Mouse (Mus musculus): ENCODE results near the gene Barx2. TPM values are rescaled to one million over a fixed set of nuclear protein-coding genes. Genes with fewer than 3 reads are reported as not detected.

Barx2 gene
- polyA plus RNA-seq, 1 experiment from 2014 or later, result not detected

- no peaks in the 10 kb centered on the region for H3K27me3 ChIP-seq (ENCODE audit: control insufficient read depth, insufficient read depth, low read length)
Measured at GRCm38 (mm10) chr9:31851710-31852109, 61.6 kb downstream of the Barx2 start.

GRCm38 (mm10) chr9:31850706-31851105, 62.6 kb downstream of the Barx2 start:
- Histone ChIP-seq H3K36me3 (ENCODE audit: control insufficient read depth, insufficient read depth, low read length) (no peaks in the 10 kb centered on the region), H3K4me2 (no peak overlapping the region), H3K9me3 (ENCODE audit: control insufficient read depth, low read length) (no peaks in the 10 kb centered on the region), H3K4me1 (ENCODE audit: control insufficient read depth, insufficient read depth, low read length) (no peaks in the 10 kb centered on the region), H3K9ac (ENCODE audit: low read length) (no peak overlapping the region), H3K27me3 (ENCODE audit: control insufficient read depth, insufficient read depth, low read length) (no peaks in the 10 kb centered on the region), H3K4me3 (ENCODE audit: low read depth, low read length) (no peak overlapping the region), H3K27ac (ENCODE audit: low read depth, low read length) (no peak overlapping the region)
- DNase-seq (ENCODE audit: low spot score, missing footprints), result no peak
- WGBS, result 90% methylated on average over 4 of the region's 4 CpGs
- no peak for ATAC-seq (ENCODE audit: low FRiP score)

More at GRCm38 (mm10) chr9:31851710-31852109, 61.6 kb downstream of the Barx2 start:
- Histone ChIP-seq H3K4me1 (ENCODE audit: control insufficient read depth, insufficient read depth, low read length) (no peaks in the 10 kb centered on the region), H3K4me2 (no peak overlapping the region), H3K9ac (ENCODE audit: low read length) (no peak overlapping the region), H3K4me3 (ENCODE audit: low read depth, low read length) (no peak overlapping the region), H3K36me3 (ENCODE audit: control insufficient read depth, insufficient read depth, low read length) (no peaks in the 10 kb centered on the region), H3K9me3 (ENCODE audit: control insufficient read depth, low read length) (no peaks in the 10 kb centered on the region), H3K27ac (ENCODE audit: low read depth, low read length) (no peak overlapping the region)
- no peak for ATAC-seq (ENCODE audit: low FRiP score)
- WGBS, result 82% methylated on average over 8 of the region's 8 CpGs
- DNase-seq (ENCODE audit: low spot score, missing footprints), result no peak

- 85% methylated on average over 7 of the region's 7 CpGs for WGBS
- no peak for DNase-seq (ENCODE audit: low spot score, missing footprints)
- Histone ChIP-seq H3K4me1 (ENCODE audit: control insufficient read depth, insufficient read depth, low read length) (no peaks in the 10 kb centered on the region), H3K27ac (ENCODE audit: low read depth, low read length) (no peak overlapping the region), H3K36me3 (ENCODE audit: control insufficient read depth, insufficient read depth, low read length) (no peaks in the 10 kb centered on the region), H3K4me2 (no peak overlapping the region), H3K9me3 (ENCODE audit: control insufficient read depth, low read length) (no peaks in the 10 kb centered on the region), H3K4me3 (ENCODE audit: low read depth, low read length) (no peak overlapping the region), H3K9ac (ENCODE audit: low read length) (no peak overlapping the region), H3K27me3 (ENCODE audit: control insufficient read depth, insufficient read depth, low read length) (no peaks in the 10 kb centered on the region)
- no peak for ATAC-seq (ENCODE audit: low FRiP score)
Measured at GRCm38 (mm10) chr9:31849387-31849786, 63.9 kb downstream of the Barx2 start.

GRCm38 (mm10) chr9:31844614-31845013, 68.6 kb downstream of the Barx2 start:
- ATAC-seq (ENCODE audit: low FRiP score), result no peak
- H3K27me3 ChIP-seq (ENCODE audit: control insufficient read depth, insufficient read depth, low read length), result no peaks in the 10 kb centered on the region
- no peak overlapping the region for H3K27ac ChIP-seq (ENCODE audit: low read depth, low read length)
- no peak overlapping the region for H3K9ac ChIP-seq (ENCODE audit: low read length)
- no peak overlapping the region for H3K4me3 ChIP-seq (ENCODE audit: low read depth, low read length)
- 70% methylated on average over 5 of the region's 5 CpGs for WGBS
- no peak overlapping the region for H3K4me2 ChIP-seq
- no peaks in the 10 kb centered on the region for H3K36me3 ChIP-seq (ENCODE audit: control insufficient read depth, insufficient read depth, low read length)
- no peaks in the 10 kb centered on the region for H3K4me1 ChIP-seq (ENCODE audit: control insufficient read depth, insufficient read depth, low read length)
- DNase-seq (ENCODE audit: low spot score, missing footprints), result no peak
- no peaks in the 10 kb centered on the region for H3K9me3 ChIP-seq (ENCODE audit: control insufficient read depth, low read length)

- Histone ChIP-seq H3K9me3 (ENCODE audit: control insufficient read depth, low read length) (no peaks in the 10 kb centered on the region), H3K4me2 (no peak overlapping the region), H3K4me1 (ENCODE audit: control insufficient read depth, insufficient read depth, low read length) (no peaks in the 10 kb centered on the region), H3K4me3 (ENCODE audit: low read depth, low read length) (no peak overlapping the region), H3K27ac (ENCODE audit: low read depth, low read length) (no peak overlapping the region), H3K36me3 (ENCODE audit: control insufficient read depth, insufficient read depth, low read length) (no peaks in the 10 kb centered on the region), H3K9ac (ENCODE audit: low read length) (no peak overlapping the region), H3K27me3 (ENCODE audit: control insufficient read depth, insufficient read depth, low read length) (no peaks in the 10 kb centered on the region)
- ATAC-seq (ENCODE audit: low FRiP score), result no peak
- no peak for DNase-seq (ENCODE audit: low spot score, missing footprints)
- 69% methylated on average over 10 of the region's 10 CpGs for WGBS
Measured at GRCm38 (mm10) chr9:31841108-31841815, 72.0 kb downstream of the Barx2 start.

GRCm38 (mm10) chr9:31840571-31840970, 72.7 kb downstream of the Barx2 start:
- Histone ChIP-seq H3K4me1 (ENCODE audit: control insufficient read depth, insufficient read depth, low read length) (no peaks in the 10 kb centered on the region), H3K9ac (ENCODE audit: low read length) (no peak overlapping the region), H3K27me3 (ENCODE audit: control insufficient read depth, insufficient read depth, low read length) (no peaks in the 10 kb centered on the region), H3K36me3 (ENCODE audit: control insufficient read depth, insufficient read depth, low read length) (no peaks in the 10 kb centered on the region), H3K4me3 (ENCODE audit: low read depth, low read length) (no peak overlapping the region), H3K4me2 (no peak overlapping the region), H3K9me3 (ENCODE audit: control insufficient read depth, low read length) (no peaks in the 10 kb centered on the region), H3K27ac (ENCODE audit: low read depth, low read length) (no peak overlapping the region)
- DNase-seq (ENCODE audit: low spot score, missing footprints) (no peak), ATAC-seq (ENCODE audit: low FRiP score) (no peak)
- WGBS, result 89% methylated on average over 4 of the region's 4 CpGs

- Histone ChIP-seq H3K36me3 (ENCODE audit: control insufficient read depth, insufficient read depth, low read length) (no peaks in the 10 kb centered on the region), H3K27me3 (ENCODE audit: control insufficient read depth, insufficient read depth, low read length) (no peaks in the 10 kb centered on the region), H3K4me3 (ENCODE audit: low read depth, low read length) (no peak overlapping the region), H3K9me3 (ENCODE audit: control insufficient read depth, low read length) (no peaks in the 10 kb centered on the region), H3K27ac (ENCODE audit: low read depth, low read length) (no peak overlapping the region), H3K4me1 (ENCODE audit: control insufficient read depth, insufficient read depth, low read length) (no peaks in the 10 kb centered on the region), H3K9ac (ENCODE audit: low read length) (no peak overlapping the region), H3K4me2 (no peak overlapping the region)
- ATAC-seq (ENCODE audit: low FRiP score) (no peak), DNase-seq (ENCODE audit: low spot score, missing footprints) (no peak)
- WGBS, result 94% methylated on average over 3 of the region's 3 CpGs
Measured at GRCm38 (mm10) chr9:31840037-31840436, 73.2 kb downstream of the Barx2 start.

GRCm38 (mm10) chr9:31839106-31840027, 73.9 kb downstream of the Barx2 start:
- Histone ChIP-seq H3K36me3 (ENCODE audit: control insufficient read depth, insufficient read depth, low read length) (no peaks in the 10 kb centered on the region), H3K27ac (ENCODE audit: low read depth, low read length) (no peak overlapping the region), H3K9me3 (ENCODE audit: control insufficient read depth, low read length) (no peaks in the 10 kb centered on the region), H3K27me3 (ENCODE audit: control insufficient read depth, insufficient read depth, low read length) (no peaks in the 10 kb centered on the region), H3K4me3 (ENCODE audit: low read depth, low read length) (no peak overlapping the region), H3K9ac (ENCODE audit: low read length) (no peak overlapping the region), H3K4me2 (no peak overlapping the region), H3K4me1 (ENCODE audit: control insufficient read depth, insufficient read depth, low read length) (no peaks in the 10 kb centered on the region)
- ATAC-seq (ENCODE audit: low FRiP score) (0 out of 2 replicates have a peak, but pooled peaks have one; percentile 48), DNase-seq (ENCODE audit: low spot score, missing footprints) (no peak)
- WGBS, result 51% methylated on average over 15 of the region's 15 CpGs

- no peak overlapping the region for H3K9ac ChIP-seq (ENCODE audit: low read length)
- no peak for DNase-seq (ENCODE audit: low spot score, missing footprints)
- no peaks in the 10 kb centered on the region for H3K36me3 ChIP-seq (ENCODE audit: control insufficient read depth, insufficient read depth, low read length)
- H3K4me2 ChIP-seq, result no peak overlapping the region
- H3K27me3 ChIP-seq (ENCODE audit: control insufficient read depth, insufficient read depth, low read length), result no peaks in the 10 kb centered on the region
- no peaks in the 10 kb centered on the region for H3K9me3 ChIP-seq (ENCODE audit: control insufficient read depth, low read length)
- H3K27ac ChIP-seq (ENCODE audit: low read depth, low read length), result no peak overlapping the region
- H3K4me3 ChIP-seq (ENCODE audit: low read depth, low read length), result no peak overlapping the region
- H3K4me1 ChIP-seq (ENCODE audit: control insufficient read depth, insufficient read depth, low read length), result no peaks in the 10 kb centered on the region
- no peak for ATAC-seq (ENCODE audit: low FRiP score)
- 65% methylated on average over 6 of the region's 6 CpGs for WGBS
Measured at GRCm38 (mm10) chr9:31838047-31838446, 75.2 kb downstream of the Barx2 start.
